Comparison of ENCODE assay signal across 18 mouse cellular contexts in the genomic region with DNA sequence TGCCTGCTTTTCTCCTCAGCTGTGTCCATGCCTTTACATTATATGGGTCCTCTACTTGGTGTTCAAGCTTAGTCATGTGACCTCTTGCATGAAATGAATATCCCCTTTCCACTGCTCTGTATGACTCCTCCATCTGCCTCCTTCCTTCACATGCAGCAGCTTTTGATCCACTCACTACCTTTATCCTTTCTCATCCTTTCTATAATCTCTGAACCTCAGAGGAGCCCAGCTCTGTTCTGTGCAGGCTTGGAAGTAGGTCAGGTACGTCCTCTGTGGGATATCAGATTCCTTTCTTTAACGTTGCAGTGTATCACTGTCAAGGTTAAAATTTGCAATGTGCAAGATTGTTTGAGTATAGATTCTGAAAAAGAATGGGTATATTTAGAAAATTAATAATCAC.
"Had no signal": no experiment of that assay in that cellular context is flagged by ENCODE, and none has a peak within 500 bp of the region (broad histone marks: within the 10 kb centered on the region; RNA-seq: fewer than 3 reads in every experiment).

No protein-coding gene starts in this region.

- H3K4me2 ChIP-seq: liver, embryonic 13.5 days; liver, embryonic 15.5 days; lung, embryonic 14.5 days; midbrain, embryonic 12.5 days; neural tube, embryonic 13.5 days; neural tube, embryonic 15.5 days had no signal

- DNase-seq: liver, embryonic 13.5 days; liver, postnatal 0 days; lung, embryonic 14.5 days; lung, postnatal 10 days; lung, postnatal 4 days; retina, postnatal 1 day; right cerebral cortex, adult 18-20 months; right cerebral cortex, postnatal 25 days; right cerebral cortex, postnatal 4 days; spleen, adult 18-20 months; thymus, adult 18-20 months; thymus, postnatal 14 days; thymus, postnatal 36 days had no signal

- H3K36me3 ChIP-seq: liver, embryonic 13.5 days; liver, embryonic 15.5 days; midbrain, embryonic 12.5 days; neural tube, embryonic 13.5 days; neural tube, embryonic 15.5 days had no signal

- H3K27me3 ChIP-seq: liver, embryonic 13.5 days; liver, embryonic 15.5 days; midbrain, embryonic 12.5 days; neural tube, embryonic 13.5 days; neural tube, embryonic 15.5 days had no signal

- H3K27ac ChIP-seq: liver, embryonic 13.5 days; liver, embryonic 15.5 days; midbrain, embryonic 12.5 days; neural tube, embryonic 13.5 days; neural tube, embryonic 15.5 days had no signal

- H3K9me3 ChIP-seq: liver, embryonic 15.5 days; midbrain, embryonic 12.5 days; neural tube, embryonic 13.5 days; neural tube, embryonic 15.5 days had no signal

- H3K4me1 ChIP-seq: liver, embryonic 13.5 days; liver, embryonic 15.5 days; midbrain, embryonic 12.5 days; neural tube, embryonic 13.5 days; neural tube, embryonic 15.5 days had no signal

- ATAC-seq: liver, postnatal 0 days had no signal

- H3K4me3 ChIP-seq: liver, embryonic 13.5 days; liver, embryonic 15.5 days; midbrain, embryonic 12.5 days; myocyte; neural tube, embryonic 13.5 days; neural tube, embryonic 15.5 days had no signal

- H3K9ac ChIP-seq: liver, embryonic 13.5 days; liver, embryonic 15.5 days; liver, postnatal 0 days; lung, embryonic 14.5 days; midbrain, embryonic 12.5 days; neural tube, embryonic 13.5 days; neural tube, embryonic 15.5 days had no signal
